Mouse (Mus musculus) testis, adult 2 months (tissue): Measurements from ENCODE around the gene Aacs.

Experiments
- CTCF ChIP-seq: fragments of 200-500 bp; IDR thresholded peaks from 2 replicates; pipeline ENCODE4 v1.5.1; 2012; ENCODE audit warnings: low read depth, mild to moderate bottlenecking, inconsistent platforms, low read length, moderate library complexity; ENCODE audit not compliant: control insufficient read depth, insufficient read depth, insufficient replicate concordance
- POLR2A ChIP-seq: fragments of 200-500 bp; IDR thresholded peaks from 2 replicates; pipeline ENCODE4 v1.6.1; 2012; ENCODE audit warnings: low read depth, mild to moderate bottlenecking, inconsistent platforms, low read length, moderate library complexity; ENCODE audit not compliant: control insufficient read depth

- no peak for TF ChIP-seq CTCF
- no peak for TF ChIP-seq POLR2A
These were observed 56.0 kb downstream of the Aacs start, which contains the start of gene Tmem132b for GRCm38 (mm10) chr5:125531634-125532033.
